Mouse (Mus musculus) ES-E14 (cell line): Measurements from ENCODE around the gene Ypel2. TPM values are rescaled to one million over a fixed set of nuclear protein-coding genes. Genes with fewer than 3 reads are reported as not detected.

ENCODE experiments used
- DNase-seq: peaks from one replicate; pipeline ENCODE4 v3.0.0-alpha.2; 2013; ENCODE audit warnings: low read depth, low spot score
- H3K27ac ChIP-seq: 2 replicates; pipeline ENCODE4 v1.5.1; 2012; ENCODE audit warnings: low read depth, mild to moderate bottlenecking, low read length, moderate library complexity, mixed read lengths; ENCODE audit not compliant: poor library complexity, insufficient read depth, severe bottlenecking
- H3K36me3 ChIP-seq: 2 replicates; pipeline ENCODE4 v1.6.1; 2012; ENCODE audit warnings: mild to moderate bottlenecking, low read length, moderate library complexity, mixed read lengths; ENCODE audit not compliant: control insufficient read depth, poor library complexity, insufficient read depth, severe bottlenecking
- H3K4me1 ChIP-seq, 2 experiments: fragments of 150-350 bp in 1 of 2; sonication (generic) in 1 of 2; 2 replicates each; pipeline ENCODE4 v1.6.1; 2012; ENCODE audit warnings: low read length in 2 of 2, mild to moderate bottlenecking in 1 of 2, mixed read lengths in 1 of 2; ENCODE audit not compliant: control insufficient read depth in 2 of 2, insufficient read depth in 2 of 2, poor library complexity in 1 of 2
- H3K4me3 ChIP-seq, 2 experiments: fragments of 150-350 bp in 1 of 2; sonication (generic) in 1 of 2; 2 replicates each; pipeline ENCODE4 v1.5.1; 2012; ENCODE audit warnings: low read length in 2 of 2, low read depth in 1 of 2, mild to moderate bottlenecking in 1 of 2, mixed read lengths in 1 of 2; ENCODE audit not compliant: insufficient read depth in 1 of 2, poor library complexity in 1 of 2, severe bottlenecking in 1 of 2
- H3K9ac ChIP-seq: 2 replicates; pipeline ENCODE4 v1.6.1; 2012; ENCODE audit warnings: low read depth, mild to moderate bottlenecking, low read length, mixed read lengths; ENCODE audit not compliant: poor library complexity, insufficient read depth, severe bottlenecking
- H3K9me3 ChIP-seq: fragments of 150-350 bp; sonication (generic); 2 replicates; pipeline ENCODE4 v1.6.1; 2012; ENCODE audit warnings: low read depth, mild to moderate bottlenecking, low read length; ENCODE audit not compliant: control insufficient read depth, insufficient read depth
- CHD2 ChIP-seq: IDR thresholded peaks from 2 replicates; pipeline ENCODE4 v1.6.1; 2014; ENCODE audit warnings: mild to moderate bottlenecking, low read depth, low read length, inconsistent platforms
- HCFC1 ChIP-seq: IDR thresholded peaks from 2 replicates; pipeline ENCODE4 v1.6.1; 2012; ENCODE audit warnings: low read length, inconsistent platforms, borderline replicate concordance; ENCODE audit not compliant: insufficient read depth
- MAFK ChIP-seq: IDR thresholded peaks from 2 replicates; pipeline ENCODE4 v1.6.1; 2014; ENCODE audit warnings: mild to moderate bottlenecking, low read depth, low read length, inconsistent platforms; ENCODE audit not compliant: insufficient read depth
- ZC3H11A ChIP-seq: IDR thresholded peaks from 2 replicates; pipeline ENCODE4 v1.6.1; 2012; ENCODE audit warnings: low read depth, mild to moderate bottlenecking, inconsistent platforms, low read length, borderline replicate concordance
- ZNF384 ChIP-seq: IDR thresholded peaks from 2 replicates; pipeline ENCODE4 v1.6.1; 2012; ENCODE audit warnings: low read depth, low read length, inconsistent platforms
- in situ Hi-C, 2 experiments: fragments of 600-800 bp; cut with MboI; formaldehyde crosslinking; loops; one replicate each; pipeline ENCODE4 v1.15.1; 2025; ENCODE audit warnings: low sequenced_read_pairs in 2 of 2, inconsistent platforms in 1 of 2; ENCODE audit not compliant: unreplicated experiment in 2 of 2
- total RNA-seq: library from RNA; depleted of rRNA; stranded (reverse); fragments of 300-350 nt; gene quantifications from 2 replicates; pipeline ENCODE4 v1.2.3, GENCODE M21; 2012

Gene Ypel2
- total RNA-seq, 1 experiment = 3.6 TPM

GRCm38 (mm10) chr11:86958182-86958581 is 35.3 kb downstream of the Ypel2 start:
- Histone ChIP-seq H3K9me3 (no peaks in the 10 kb centered on the region), H3K4me1 (0 out of 4 replicates have a peak, but pooled peaks cover 0 to under 1% of the 10 kb centered on the region in 2 experiments), H3K36me3 (no peaks in the 10 kb centered on the region), H3K9ac (no peak overlapping the region), H3K27ac (no peak overlapping the region), H3K4me3 (no peak overlapping the region)
- in situ Hi-C loops = no loop called here
- DNase-seq = no peak
- TF ChIP-seq HCFC1 (no peak), ZC3H11A (no peak), MAFK (no peak), CHD2 (no peak), ZNF384 (no peak)

GRCm38 (mm10) chr11:86956363-86956762 is 37.1 kb downstream of the Ypel2 start:
- no peak for DNase-seq
- Histone ChIP-seq H3K9me3 (no peaks in the 10 kb centered on the region), H3K4me3 (no peak overlapping the region), H3K36me3 (no peaks in the 10 kb centered on the region), H3K4me1 (peaks cover 0 to 3% of the 10 kb centered on the region in 2 experiments; a peak in 1 of 4 replicates), H3K9ac (no peak overlapping the region), H3K27ac (no peak overlapping the region)
- in situ Hi-C loops = no loop called here
- no peak for TF ChIP-seq ZNF384
- TF ChIP-seq HCFC1 = no peak
- TF ChIP-seq MAFK = no peak
- no peak for TF ChIP-seq ZC3H11A
- no peak for TF ChIP-seq CHD2

- Histone ChIP-seq H3K36me3 (no peaks in the 10 kb centered on the region), H3K9me3 (no peaks in the 10 kb centered on the region), H3K4me1 (peaks cover 0 to 3% of the 10 kb centered on the region in 2 experiments; a peak in 1 of 4 replicates), H3K27ac (no peak overlapping the region), H3K4me3 (no peak overlapping the region), H3K9ac (no peak overlapping the region)
- DNase-seq = no peak
- in situ Hi-C loops = no loop called here
- no peak for TF ChIP-seq ZC3H11A
- no peak for TF ChIP-seq CHD2
- TF ChIP-seq HCFC1 = no peak
- no peak for TF ChIP-seq ZNF384
- TF ChIP-seq MAFK = no peak
Measured at GRCm38 (mm10) chr11:86954616-86955270, 38.8 kb downstream of the Ypel2 start.

GRCm38 (mm10) chr11:86953096-86953495 is 40.4 kb downstream of the Ypel2 start:
- Histone ChIP-seq H3K4me3 (no peak overlapping the region), H3K4me1 (peaks cover 0 to 3% of the 10 kb centered on the region in 2 experiments; a peak in 1 of 4 replicates), H3K9ac (no peak overlapping the region), H3K27ac (no peak overlapping the region), H3K36me3 (no peaks in the 10 kb centered on the region), H3K9me3 (no peaks in the 10 kb centered on the region)
- in situ Hi-C loops = no loop called here
- TF ChIP-seq CHD2 (no peak), ZC3H11A (no peak), HCFC1 (no peak), MAFK (no peak), ZNF384 (no peak)
- DNase-seq = no peak
